Comparison of ENCODE assay signal across 21 mouse cellular contexts in the genomic region with DNA sequence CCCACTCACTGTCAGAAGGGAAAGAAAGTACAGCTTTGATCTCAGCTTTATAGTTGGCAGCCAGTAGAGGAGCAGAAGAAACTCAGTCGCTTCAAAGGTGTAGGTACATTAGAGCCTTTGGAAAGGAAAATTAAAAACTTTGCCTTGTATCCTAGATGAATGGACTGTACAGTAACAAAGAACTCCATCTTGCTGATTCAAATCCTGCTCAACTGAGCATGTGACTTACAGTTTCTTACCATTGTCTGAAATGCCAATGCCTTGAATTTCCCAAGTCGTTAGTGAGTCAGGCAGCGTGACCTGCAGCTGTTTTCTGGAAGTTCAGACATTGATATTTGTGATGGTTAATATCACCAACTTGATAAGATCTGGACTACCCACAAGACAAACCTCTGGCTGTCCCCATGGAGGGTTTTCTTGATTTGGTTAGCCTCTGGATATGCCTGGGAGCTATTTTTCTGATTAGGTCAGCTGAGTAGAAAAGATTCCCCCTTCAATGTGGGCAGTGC. TPM values are rescaled to one million over a fixed set of nuclear protein-coding genes. Genes with fewer than 3 reads are reported as not detected.
"Had no signal": no experiment of that assay in that cellular context is flagged by ENCODE, and none has a peak within 500 bp of the region (broad histone marks: within the 10 kb centered on the region; RNA-seq: fewer than 3 reads in every experiment).

No protein-coding gene starts in this region.

- H3K27ac ChIP-seq: limb, embryonic 12.5 days; limb, embryonic 15.5 days; liver, embryonic 14.5 days; macrophage; midbrain, embryonic 12.5 days; midbrain, embryonic 15.5 days; neural tube, embryonic 12.5 days; neural tube, embryonic 15.5 days; stomach, embryonic 15.5 days had no signal

- DNase-seq: kidney, postnatal 14 days; kidney, postnatal 4 days; left cerebral cortex, postnatal 4 days; liver, postnatal 0 days; lung, embryonic 14.5 days; retina, postnatal 1 day; right cerebral cortex, postnatal 25 days; spleen, adult 18-20 months; thymus, adult 18-20 months; thymus, postnatal 36 days had no signal

- H3K9ac ChIP-seq: limb, embryonic 12.5 days; limb, embryonic 15.5 days; liver, embryonic 14.5 days; liver, postnatal 0 days; lung, embryonic 14.5 days; midbrain, embryonic 12.5 days; midbrain, embryonic 15.5 days; neural tube, embryonic 12.5 days; neural tube, embryonic 15.5 days; stomach, embryonic 15.5 days had no signal

- H3K9me3 ChIP-seq: limb, embryonic 12.5 days; limb, embryonic 15.5 days; midbrain, embryonic 12.5 days; midbrain, embryonic 15.5 days; neural tube, embryonic 12.5 days; neural tube, embryonic 15.5 days; stomach, embryonic 15.5 days had no signal

- H3K36me3 ChIP-seq: limb, embryonic 12.5 days; limb, embryonic 15.5 days; midbrain, embryonic 12.5 days; midbrain, embryonic 15.5 days; neural tube, embryonic 12.5 days; neural tube, embryonic 15.5 days; stomach, embryonic 15.5 days had no signal

- H3K4me1 ChIP-seq: limb, embryonic 12.5 days; limb, embryonic 15.5 days; midbrain, embryonic 12.5 days; midbrain, embryonic 15.5 days; neural tube, embryonic 12.5 days; neural tube, embryonic 15.5 days; stomach, embryonic 15.5 days had no signal

- H3K4me3 ChIP-seq: limb, embryonic 12.5 days; limb, embryonic 15.5 days; midbrain, embryonic 12.5 days; midbrain, embryonic 15.5 days; neural tube, embryonic 12.5 days; neural tube, embryonic 15.5 days; stomach, embryonic 15.5 days had no signal

- H3K27me3 ChIP-seq: limb, embryonic 12.5 days; limb, embryonic 15.5 days; midbrain, embryonic 12.5 days; midbrain, embryonic 15.5 days; neural tube, embryonic 12.5 days; neural tube, embryonic 15.5 days; stomach, embryonic 15.5 days had no signal

- ATAC-seq: liver, postnatal 0 days; lung, postnatal 0 days; midbrain, embryonic 15.5 days had no signal

- H3K4me2 ChIP-seq: limb, embryonic 12.5 days; limb, embryonic 15.5 days; liver, embryonic 11.5 days; lung, embryonic 14.5 days; midbrain, embryonic 12.5 days; midbrain, embryonic 15.5 days; neural tube, embryonic 12.5 days; neural tube, embryonic 15.5 days; stomach, embryonic 15.5 days had no signal

RNA-seq across cellular contexts. Expression of a gene that starts 36.5 kb away (rescaled TPM):
- polyA plus RNA-seq: limb, embryonic 12.5 days; macrophage had no signal
